Mouse (Mus musculus) CD4-positive naive resting alpha-beta T cell, adult 76 days (primary cell): Measurements from ENCODE around the gene 0610037L13Rik. TPM values are rescaled to one million over a fixed set of nuclear protein-coding genes. Genes with fewer than 3 reads are reported as not detected.

Experiments
- total RNA-seq: library from RNA; stranded (reverse); gene quantifications from one replicate; pipeline ENCODE4 v1.2.4, GENCODE M21; 2023

Gene 0610037L13Rik
- 42.7 TPM for total RNA-seq

DNA sequence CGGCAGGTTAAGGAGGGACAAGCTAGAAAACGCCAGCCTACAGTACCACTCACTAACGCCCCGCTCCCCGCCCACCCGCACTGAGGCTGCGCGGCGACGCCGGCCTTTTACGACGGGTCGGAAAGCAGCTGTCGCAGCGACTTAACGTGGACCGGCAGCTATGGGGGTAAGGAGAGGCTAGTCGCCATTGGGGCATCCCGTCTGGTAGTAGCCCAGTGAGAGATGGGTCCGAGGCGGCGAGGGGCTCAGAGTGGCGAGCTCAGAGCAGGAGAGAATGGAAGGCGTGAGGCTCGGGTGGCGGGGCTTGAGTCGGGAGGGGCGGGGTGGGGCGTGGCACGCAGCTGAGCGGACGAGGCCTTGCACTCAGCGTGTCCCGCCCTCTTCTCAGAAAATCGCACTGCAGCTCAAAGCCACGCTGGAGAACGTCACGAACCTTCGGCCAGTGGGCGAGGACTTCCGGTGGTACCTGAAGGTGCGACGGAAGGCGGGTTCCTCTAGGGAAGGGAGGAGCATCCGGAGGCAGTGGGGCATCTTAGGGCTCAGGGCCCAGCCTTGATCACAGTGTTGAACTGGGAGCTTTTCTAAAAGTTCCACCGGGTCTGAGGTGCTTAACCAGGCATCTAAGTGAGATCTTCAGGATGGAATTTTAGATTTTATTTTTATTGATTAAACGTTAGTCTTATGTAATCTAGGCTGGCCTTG lies at the start of gene 0610037L13Rik:
TSS of gene 0610037L13Rik (plus strand) at position 83 of the 702 bp plus-strand sequence.

DNA sequence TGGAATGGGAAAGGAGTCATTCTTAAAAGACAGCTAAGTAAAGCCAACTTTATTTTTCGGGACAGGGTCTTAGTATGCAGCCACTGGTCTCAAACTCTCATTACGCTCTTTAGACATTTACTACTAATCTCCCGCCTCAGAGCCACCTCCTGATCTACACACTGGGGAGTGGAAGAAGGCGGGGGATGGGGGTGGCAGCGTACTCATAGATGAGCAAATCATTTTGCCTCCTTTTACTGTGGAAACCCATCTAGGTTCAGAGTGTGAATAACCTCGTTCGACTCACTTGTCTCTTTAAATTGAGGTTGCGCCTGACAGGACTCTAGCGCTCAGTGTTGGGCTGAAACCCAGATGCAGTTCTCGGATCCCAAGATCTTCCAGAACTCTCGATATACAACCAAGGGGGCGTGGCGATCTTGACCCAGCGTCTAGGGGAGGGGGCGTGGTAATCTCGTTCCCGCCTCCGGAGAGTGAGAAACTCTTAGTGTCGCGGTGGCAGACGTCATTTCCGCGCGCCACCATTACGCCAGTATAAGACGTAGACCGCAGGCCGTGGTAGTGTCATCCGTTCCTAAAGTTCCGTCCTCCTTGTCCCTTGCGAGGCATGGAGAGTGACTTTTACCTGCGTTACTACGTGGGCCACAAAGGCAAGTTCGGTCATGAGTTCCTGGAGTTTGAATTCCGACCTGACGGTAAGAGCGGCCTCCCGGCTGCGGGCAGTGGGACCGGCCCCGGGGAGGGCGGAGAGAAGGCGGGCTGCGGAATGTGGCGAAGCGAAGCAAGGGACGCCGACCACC lies 10.2 kb upstream of the 0610037L13Rik start, which contains the start of gene Magoh:
TSS of gene Magoh (plus strand) at position 502 of the 797 bp plus-strand sequence.

DNA sequence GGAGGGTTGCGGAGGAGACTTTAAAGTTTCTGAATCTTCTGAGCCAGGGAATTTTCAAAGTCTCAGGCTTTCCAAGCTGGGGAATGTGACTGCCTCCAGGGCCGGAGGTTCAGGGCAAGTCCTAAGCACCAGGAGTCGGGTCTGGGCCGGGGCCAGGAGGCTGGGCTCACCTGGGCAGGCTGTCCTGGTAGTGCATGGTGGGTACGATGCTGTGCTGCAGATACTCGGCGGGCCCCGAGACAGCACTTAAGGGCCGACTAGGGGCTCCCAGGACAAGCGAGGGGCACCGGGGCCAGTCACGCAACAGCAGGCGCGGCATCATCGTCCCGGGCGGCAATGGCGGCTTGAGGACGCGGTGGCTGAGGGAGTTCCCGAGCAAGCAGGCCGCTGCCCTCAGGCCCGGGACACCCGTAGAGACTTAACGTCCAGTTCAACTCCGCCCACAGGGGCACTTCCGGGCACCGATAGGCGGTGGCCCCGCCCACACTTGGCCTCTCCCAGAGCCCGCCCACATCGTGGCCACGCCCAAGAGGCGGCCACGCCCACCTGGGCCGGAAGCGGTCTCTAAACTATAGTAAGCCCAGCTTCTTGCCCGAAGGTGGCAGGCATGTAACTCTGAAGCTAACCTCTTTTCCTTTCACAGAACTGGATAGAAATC lies 33.7 kb downstream of the 0610037L13Rik start, which contains the start of gene Cpt2:
TSS of gene Cpt2 (minus strand) at position 466 of the 658 bp plus-strand sequence.

Other genes with a start within 250 kb of the 0610037L13Rik start
- gene Dmrtb1, start 205.6 kb upstream of the 0610037L13Rik start, total RNA-seq, result not detected
- 11.5 TPM for gene Lrp8, start 87.6 kb upstream of the 0610037L13Rik start, total RNA-seq
- 98.0 TPM for gene Magoh, start 10.1 kb upstream of the 0610037L13Rik start, total RNA-seq
- gene Cpt2, start 33.8 kb downstream of the 0610037L13Rik start, total RNA-seq, result 7.5 TPM
- not detected for gene Slc1a7, start 78.5 kb downstream of the 0610037L13Rik start, total RNA-seq
- 1.3 TPM for gene Podn, start 206.6 kb downstream of the 0610037L13Rik start, total RNA-seq